Mouse (Mus musculus): ENCODE data around the gene Pdzd7.

Gene Pdzd7

GRCm38 (mm10) chr19:45012636-45013035 is 32.9 kb downstream of the Pdzd7 start:
- DNase-seq (ENCODE audit: low spot score in 2 of 2) = no peak

DNA sequence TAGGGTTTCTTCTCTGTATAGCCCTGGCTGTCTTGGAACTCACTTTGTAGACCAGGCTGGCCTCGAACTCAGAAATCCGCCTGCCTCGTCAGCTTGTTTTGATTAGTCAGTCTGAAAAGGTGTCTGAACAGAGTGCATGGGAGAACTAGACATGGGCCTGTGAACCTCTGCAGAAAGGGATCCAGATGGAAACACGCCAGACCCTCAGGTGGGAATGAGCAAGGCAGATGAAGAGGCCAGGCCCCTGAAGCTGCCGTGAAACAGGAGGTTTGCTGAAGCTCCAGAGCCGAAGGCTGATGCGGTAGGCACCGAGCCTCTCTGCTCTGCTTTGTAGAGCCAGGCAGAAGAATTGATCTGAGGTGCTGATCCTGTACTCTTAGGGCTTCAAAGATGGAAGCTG is 33.3 kb downstream of the Pdzd7 start:
- DNase-seq (ENCODE audit: low spot score in 2 of 2) = no peak

DNA sequence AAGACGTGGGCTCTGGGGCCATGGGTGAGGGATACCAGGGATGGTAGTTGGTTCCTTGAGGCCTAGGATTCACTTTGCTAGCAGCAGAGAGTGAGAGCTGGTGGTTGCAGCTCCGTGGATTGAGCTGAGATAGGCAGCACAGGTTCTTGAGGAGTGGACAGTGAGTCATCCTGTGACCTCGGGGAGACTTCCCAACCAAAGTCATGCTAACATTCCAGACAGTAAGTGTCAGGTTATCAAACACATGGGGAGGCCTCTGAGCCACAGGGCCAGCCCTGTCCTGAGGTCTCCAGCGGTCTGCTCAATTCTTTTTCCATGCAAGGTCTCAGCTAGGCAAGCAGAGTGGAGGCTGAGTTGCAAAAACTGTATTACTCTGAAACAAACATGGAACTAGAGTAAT is 34.9 kb downstream of the Pdzd7 start:
- no peak for DNase-seq (ENCODE audit: low spot score in 2 of 2)

DNA sequence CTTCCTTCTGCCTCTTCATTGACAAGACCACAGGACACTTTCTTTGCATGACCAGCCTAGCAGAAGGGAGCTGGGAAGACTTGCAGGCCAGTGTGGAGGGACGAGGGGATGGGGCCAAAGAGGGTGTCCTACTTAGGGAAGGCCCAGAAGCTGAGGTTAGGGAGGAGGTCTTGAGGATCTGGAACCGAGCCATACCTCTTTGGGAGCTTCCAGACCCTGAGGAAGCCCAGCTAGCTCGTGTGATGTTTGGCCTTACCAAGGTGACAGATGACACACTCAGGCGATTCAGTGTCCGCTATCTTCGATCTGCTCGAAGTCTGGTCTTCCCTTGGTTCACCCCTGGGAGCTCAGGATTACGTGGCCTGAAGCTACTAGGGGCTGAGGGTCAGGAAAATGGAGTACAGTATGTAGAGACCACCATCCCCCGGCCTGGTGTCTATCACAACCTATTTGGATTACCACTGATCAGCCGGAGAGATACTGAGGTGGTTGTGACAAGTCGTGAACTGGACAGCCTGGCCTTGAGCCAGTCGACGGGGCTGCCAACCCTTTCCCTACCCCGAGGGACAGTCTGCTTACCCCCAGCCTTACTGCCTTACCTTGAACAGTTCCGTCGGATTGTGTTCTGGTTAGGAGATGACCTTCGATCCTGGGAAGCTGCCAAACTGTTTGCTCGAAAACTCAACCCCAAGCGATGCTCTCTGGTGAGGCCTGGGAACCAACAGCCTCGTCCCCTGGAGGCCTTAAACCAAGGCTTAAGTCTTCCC is 37.9 kb downstream of the Pdzd7 start:
- no peak for DNase-seq (ENCODE audit: low spot score in 2 of 2)

DNA sequence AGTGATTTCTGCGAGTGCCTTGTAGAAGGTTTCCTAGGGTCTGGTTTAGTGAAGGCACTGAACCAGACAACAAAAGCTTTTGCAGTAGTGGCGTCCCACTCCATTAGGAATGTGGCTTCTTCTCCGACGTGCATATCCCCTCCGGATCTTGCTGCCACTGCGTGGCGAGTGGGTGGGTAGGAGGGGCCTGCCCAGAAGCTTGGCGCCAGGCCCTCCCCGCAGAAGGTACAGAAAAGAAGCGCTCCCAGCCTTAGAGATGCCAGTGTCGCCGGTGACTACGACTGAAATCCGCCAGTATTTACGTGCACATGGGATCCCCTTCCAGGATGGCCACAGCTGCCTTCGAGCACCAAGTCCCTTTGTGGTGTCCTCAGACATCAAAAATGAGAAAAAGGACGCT is 38.5 kb downstream of the Pdzd7 start:
- no peak for DNase-seq (ENCODE audit: low spot score in 2 of 2)

DNA sequence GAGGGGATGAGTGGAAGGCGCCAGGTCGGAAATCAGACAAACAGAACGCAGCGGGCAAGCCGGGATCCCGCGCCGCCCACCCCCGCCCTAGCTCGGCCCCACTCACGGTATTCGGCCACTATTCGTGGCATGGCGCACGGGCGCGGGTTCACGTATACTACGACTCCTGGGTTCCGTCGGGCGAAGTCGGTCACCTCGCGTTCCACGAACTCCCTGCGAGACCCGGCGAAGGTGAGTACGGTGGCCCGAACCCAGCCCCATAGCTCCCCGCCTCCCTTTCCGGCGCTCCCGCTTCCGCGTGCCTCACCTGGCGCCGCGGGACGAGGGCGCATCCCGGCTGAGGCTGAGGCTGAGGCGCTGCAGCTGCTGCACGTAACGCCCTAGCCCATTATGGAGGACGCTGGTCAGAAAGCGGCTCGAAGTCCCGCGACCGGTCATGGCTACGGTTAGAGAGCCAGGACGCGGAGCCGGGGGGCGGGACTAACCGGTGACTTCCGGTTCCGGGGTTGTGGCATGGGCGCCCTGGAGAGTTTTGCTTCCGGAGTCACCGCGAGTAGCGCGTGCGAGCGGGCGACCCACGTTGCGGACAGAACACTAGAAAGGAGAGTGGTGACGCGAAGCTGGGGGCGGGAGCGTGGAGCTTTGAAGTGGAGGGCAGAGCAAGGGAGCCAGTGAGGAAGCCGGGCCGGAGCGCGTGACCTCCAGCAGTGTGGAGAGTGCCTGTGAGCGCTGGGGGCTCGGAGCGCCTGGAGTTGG is 39.4 kb downstream of the Pdzd7 start, which contains the start of gene Mrpl43:
Gene Mrpl43, minus strand, starts transcription at position 486 of the 756 bp plus-strand sequence.
- DNase-seq (ENCODE audit: low spot score in 2 of 2) = peak; percentile 97 to 98

DNA sequence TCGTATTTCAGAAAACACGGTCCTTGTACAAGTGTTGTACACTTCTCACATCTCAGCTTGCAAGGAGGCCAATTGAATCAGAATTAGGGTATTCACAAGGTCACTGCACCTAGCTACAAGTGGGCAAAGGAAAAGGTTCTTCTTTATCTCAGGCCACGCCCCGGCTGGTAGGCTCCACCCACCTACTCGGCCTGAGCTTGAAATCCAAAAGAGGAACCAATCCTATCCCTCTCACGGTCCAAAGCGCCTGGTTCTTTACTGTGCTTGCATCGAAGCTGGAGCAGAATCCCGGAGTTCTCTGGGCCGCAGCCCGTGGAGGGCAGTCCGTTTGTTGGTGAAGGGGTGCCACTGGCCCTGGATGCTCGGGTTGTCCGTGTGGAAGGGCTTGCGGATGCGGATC is 40.1 kb downstream of the Pdzd7 start, which contains the start of gene Twnk:
Gene Twnk, plus strand, starts transcription at position 220 of the 400 bp plus-strand sequence.
- DNase-seq (ENCODE audit: low spot score in 2 of 2) = no peak

DNA sequence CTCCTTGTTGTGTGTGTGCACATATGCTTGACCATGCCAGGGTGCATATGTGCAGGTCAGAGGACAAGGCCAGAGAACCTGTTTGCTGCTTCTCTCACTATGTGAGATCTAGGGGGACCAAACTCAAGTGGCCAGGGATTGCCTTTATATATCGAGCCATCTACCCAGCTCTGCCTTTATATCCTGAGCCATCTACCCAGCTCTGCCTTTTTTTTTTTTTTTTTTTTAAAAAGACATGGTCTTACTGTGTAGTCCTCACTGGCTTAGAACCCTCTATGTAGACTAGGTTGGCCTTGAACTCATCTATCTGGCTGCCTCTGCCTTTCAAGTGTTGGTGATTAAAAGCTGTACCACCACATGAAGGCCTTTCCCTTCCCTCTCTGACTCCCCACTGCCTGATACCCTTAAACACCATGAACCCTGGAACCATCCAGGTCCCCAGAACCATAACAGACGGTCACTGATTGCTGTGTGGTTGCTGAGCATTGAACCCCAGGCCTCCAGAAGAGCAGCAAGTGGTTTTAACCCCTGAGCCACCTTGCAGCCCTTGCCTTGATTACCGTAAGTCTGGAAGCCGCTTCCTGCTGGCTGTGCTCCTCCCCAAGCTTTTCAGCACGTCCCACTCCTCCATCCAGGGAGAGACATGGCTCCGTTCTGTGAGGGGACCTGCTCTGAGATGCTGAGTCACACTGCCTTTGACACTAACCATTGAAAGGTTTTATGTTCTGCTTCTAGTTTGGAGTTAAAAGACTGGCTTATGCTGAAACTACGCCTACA is 41.6 kb downstream of the Pdzd7 start:
- DNase-seq (ENCODE audit: low spot score in 2 of 2) = no peak

GRCm38 (mm10) chr19:45002301-45002700 is 43.2 kb downstream of the Pdzd7 start:
- no peak for DNase-seq (ENCODE audit: low spot score in 2 of 2)

GRCm38 (mm10) chr19:44999647-45000046 is 45.9 kb downstream of the Pdzd7 start:
- no peak for DNase-seq (ENCODE audit: low spot score in 2 of 2)

DNA sequence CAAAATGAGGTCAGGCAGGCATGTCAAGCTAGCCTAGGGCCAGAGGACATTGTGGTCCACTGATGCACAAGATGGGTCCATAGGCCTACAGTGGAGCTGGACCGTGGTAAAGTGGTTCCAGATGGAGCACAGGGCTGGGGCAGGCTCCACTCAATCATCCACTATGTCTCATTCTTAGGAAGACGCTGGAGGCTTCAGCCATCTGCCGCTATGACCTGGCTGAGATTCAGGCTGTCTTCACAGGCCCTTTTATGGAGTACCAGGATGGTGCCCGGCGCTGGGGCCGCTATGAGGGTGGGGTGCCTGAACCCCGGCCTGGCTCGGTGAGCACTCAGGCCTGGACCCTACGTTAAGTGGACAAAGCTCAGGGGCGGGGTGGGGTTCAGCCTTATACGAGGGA is 47.7 kb downstream of the Pdzd7 start:
- no peak for DNase-seq (ENCODE audit: low spot score in 2 of 2)

- no peak for DNase-seq (ENCODE audit: low spot score in 2 of 2)
Observed at GRCm38 (mm10) chr19:44992712-44993111, 52.8 kb downstream of the Pdzd7 start.

DNA sequence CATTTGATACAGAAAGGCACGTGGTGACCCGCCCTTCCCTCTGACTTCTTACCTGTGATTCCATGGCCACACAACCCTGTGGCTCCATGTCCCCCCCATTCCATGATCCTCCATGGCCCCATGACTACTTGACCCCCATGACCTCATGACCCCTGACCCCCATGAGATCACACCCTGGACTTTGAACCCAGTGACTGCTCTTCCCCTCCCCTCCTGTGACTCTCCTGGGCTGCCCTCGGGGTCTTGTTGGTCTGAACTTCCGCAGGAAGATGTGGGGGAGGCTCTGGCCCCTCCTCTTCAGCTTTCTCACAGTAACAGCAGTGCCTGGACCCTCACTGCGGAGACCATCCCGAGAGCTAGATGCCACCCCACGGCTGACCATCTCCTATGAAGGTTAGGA is 53.3 kb downstream of the Pdzd7 start:
- DNase-seq (ENCODE audit: low spot score in 2 of 2) = no peak

DNA sequence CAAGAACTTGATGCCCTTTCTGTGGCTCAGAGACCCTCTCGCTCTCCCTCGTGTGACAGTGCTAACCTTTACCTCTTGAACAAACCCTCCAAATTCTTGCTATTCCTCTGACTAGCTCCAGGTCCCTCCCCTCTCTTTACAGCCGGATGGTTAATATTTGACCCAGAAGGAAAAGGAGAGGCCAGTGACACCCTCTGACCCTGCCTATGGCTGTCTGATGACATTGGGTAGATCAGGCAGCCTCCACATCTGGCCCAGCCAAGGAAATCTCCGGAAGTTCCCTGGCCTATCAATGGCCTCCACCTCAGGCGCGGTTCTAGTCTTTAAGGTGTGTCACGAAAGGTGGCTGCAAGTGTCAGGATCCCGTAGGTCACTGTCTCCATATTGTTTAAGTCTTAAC is 54.5 kb downstream of the Pdzd7 start:
- no peak for DNase-seq (ENCODE audit: low spot score in 2 of 2)

DNA sequence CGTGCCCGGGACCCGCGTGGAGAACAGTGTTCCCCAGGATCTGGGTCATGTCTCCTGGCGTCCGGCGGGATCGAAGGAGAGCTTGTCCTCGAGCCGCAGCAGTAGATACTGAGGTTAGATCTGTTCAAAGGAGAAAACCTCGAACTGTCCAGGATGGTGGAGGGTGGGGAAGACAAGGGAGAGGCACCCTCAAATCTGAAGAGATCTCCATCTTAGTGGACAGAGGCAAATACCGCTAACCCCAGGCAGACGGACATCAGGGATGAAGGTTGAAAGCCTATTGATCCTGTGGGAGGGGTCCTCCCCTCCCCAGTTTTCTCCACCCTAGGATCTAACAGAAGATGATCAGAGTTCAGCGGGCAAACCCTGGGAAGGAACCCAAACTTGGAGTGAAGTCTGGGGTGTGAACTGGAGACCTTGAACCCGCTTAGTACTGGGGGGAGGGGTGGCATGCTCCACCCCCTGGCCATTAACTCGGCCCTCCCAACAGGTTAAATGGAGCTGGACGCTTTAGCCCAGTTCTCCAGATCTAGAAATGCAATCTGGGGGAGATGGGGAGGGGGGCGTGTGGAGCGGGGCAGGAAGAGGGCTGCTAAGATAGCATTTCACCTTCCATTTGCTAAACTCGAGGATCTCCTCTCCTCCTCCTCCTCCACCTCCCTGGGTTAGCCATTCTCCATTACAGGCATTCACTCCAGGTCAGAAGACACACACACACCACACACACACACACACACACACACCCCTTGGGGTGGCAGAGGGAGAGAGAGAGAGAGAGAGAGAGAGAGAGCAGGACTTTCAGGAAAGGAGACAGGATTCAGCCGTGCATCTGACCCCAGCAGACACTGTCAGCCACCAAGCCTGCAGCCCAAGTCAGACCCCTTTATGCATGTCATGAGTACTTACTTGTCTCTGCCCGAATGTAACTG is 55.7 kb downstream of the Pdzd7 start:
- no peak for DNase-seq (ENCODE audit: low spot score in 2 of 2)

DNA sequence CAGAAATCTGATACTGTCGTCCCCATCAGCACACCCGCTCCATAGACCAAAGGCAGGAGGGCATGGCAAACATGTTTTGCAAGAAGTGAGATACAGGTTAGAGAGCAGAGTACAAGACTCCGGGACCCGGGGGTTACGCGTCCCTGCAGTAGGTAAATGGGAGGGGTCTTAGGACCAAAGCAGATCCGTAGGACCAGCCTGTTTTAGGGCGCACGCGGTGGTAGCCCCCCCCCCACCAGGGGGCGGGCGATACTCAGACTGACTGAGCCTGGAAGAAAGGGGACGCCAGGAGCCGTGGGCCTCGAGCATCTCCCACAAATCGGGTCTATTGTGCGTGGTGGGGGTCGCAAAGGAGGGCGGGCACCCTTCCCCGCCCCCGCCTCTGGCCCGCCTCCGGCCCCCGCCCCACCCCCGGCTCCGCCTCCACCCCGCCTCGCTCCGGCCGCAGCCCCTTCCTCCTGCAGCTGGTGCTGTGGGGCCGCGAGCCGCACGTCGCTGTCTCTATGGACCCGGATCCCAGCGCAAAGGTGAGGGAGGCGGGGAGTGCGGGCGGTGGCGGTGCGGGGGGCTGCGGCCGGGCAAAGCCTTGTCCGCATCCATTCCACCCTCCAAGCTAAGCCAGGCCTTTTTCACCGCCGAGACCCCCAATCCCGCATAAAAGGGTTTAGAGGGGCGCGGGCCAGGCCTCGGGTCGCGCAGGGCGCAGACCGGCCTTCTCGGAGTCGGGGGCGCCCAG is 56.5 kb downstream of the Pdzd7 start, which contains the start of gene Sema4g:
Gene Sema4g, plus strand, starts transcription at position 271 of the 736 bp plus-strand sequence.
- DNase-seq (ENCODE audit: low spot score in 2 of 2) = no peak

DNA sequence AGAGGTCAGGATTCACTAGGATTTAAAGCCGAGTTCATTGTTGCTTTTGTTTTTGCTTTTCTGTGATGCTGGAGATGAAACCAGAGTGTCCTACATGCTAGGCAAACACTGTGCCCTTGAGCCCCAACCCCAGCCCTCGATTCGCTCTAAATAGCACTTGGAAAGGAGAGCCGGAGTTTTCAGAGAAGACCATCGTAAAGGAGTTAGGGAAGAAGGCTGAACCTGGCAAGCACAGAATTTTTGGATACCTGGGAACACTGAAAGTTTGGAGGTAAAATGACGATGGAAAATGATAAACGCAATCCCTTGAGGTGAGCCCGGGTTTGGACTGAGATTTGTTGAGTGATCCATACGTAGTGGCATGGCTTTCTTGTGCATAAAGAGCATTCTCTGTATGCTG is 57.2 kb downstream of the Pdzd7 start:
- DNase-seq (ENCODE audit: low spot score in 2 of 2) = no peak

- peak; percentile 67 to 68 for DNase-seq (ENCODE audit: low spot score in 2 of 2)
Observed at GRCm38 (mm10) chr19:44987851-44988250, 57.7 kb downstream of the Pdzd7 start.

GRCm38 (mm10) chr19:44987004-44987403 is 58.5 kb downstream of the Pdzd7 start:
- no peak for DNase-seq (ENCODE audit: low spot score in 2 of 2)

All from right cerebral cortex, adult 2 months (tissue).